Mouse (Mus musculus): ENCODE measurements around the gene Acsbg2. TPM values are rescaled to one million over a fixed set of nuclear protein-coding genes. Genes with fewer than 3 reads are reported as not detected.

The Acsbg2 gene
- total and polyA plus RNA-seq, 3 experiments: 0.04 TPM; not detected in 2

GRCm38 (mm10) chr17:56855421-56855820 lies 18.8 kb downstream of the Acsbg2 start:
- Histone ChIP-seq H3K79me2 (replicated peaks; ENCODE audit: control insufficient read depth, insufficient read depth, low read length) (no peaks in the 10 kb centered on the region), H3K9ac (ENCODE audit: low read depth, low read length) (no peak overlapping the region), H3K4me1 (ENCODE audit: control insufficient read depth, insufficient read depth, low read length) (no peaks in the 10 kb centered on the region; the same call in 1 of the 2 replicates), H3K27me3 (ENCODE audit: control insufficient read depth, insufficient read depth, low read length) (no peaks in the 10 kb centered on the region), H3K4me3 (no peak overlapping the region), H3K27ac (no peak overlapping the region), H3K36me3 (ENCODE audit: control insufficient read depth, insufficient read depth, low read length) (no peaks in the 10 kb centered on the region)
- 69% methylated on average over 3 of the region's 3 CpGs for WGBS
- intact Hi-C loops (cut with DNase I): no loop called here
- no peak for TF ChIP-seq CTCF (IDR thresholded peaks at IDR 0.05)
- no peak for TF ChIP-seq EP300 (IDR thresholded peaks at IDR 0.05; ENCODE audit: insufficient read depth, low read depth, low read length)
- TF ChIP-seq POLR2A (IDR thresholded peaks at IDR 0.05; ENCODE audit: insufficient read depth, low read depth, low read length): no peak
- no peak for DNase-seq

- Histone ChIP-seq H3K27me3 (ENCODE audit: control insufficient read depth, insufficient read depth, low read length) (no peaks in the 10 kb centered on the region), H3K4me3 (no peak overlapping the region), H3K79me2 (replicated peaks; ENCODE audit: control insufficient read depth, insufficient read depth, low read length) (no peaks in the 10 kb centered on the region), H3K27ac (no peak overlapping the region), H3K4me1 (ENCODE audit: control insufficient read depth, insufficient read depth, low read length) (no peaks in the 10 kb centered on the region), H3K9ac (ENCODE audit: low read depth, low read length) (no peak overlapping the region), H3K36me3 (ENCODE audit: control insufficient read depth, insufficient read depth, low read length) (no peaks in the 10 kb centered on the region)
- 59% methylated on average over 3 of the region's 3 CpGs for WGBS
- intact Hi-C loops (cut with DNase I): no loop called here
- no peak for DNase-seq
- TF ChIP-seq CTCF (IDR thresholded peaks at IDR 0.05): no peak
- TF ChIP-seq EP300 (IDR thresholded peaks at IDR 0.05; ENCODE audit: insufficient read depth, low read depth, low read length): no peak
- TF ChIP-seq POLR2A (IDR thresholded peaks at IDR 0.05; ENCODE audit: insufficient read depth, low read depth, low read length): no peak
Measured at GRCm38 (mm10) chr17:56851167-56851566, 23.1 kb downstream of the Acsbg2 start.

- Histone ChIP-seq H3K9ac (ENCODE audit: low read depth, low read length) (no peak overlapping the region), H3K79me2 (replicated peaks; ENCODE audit: control insufficient read depth, insufficient read depth, low read length) (no peaks in the 10 kb centered on the region), H3K27me3 (ENCODE audit: control insufficient read depth, insufficient read depth, low read length) (no peaks in the 10 kb centered on the region), H3K4me3 (no peak overlapping the region), H3K27ac (no peak overlapping the region), H3K36me3 (ENCODE audit: control insufficient read depth, insufficient read depth, low read length) (no peaks in the 10 kb centered on the region), H3K4me1 (ENCODE audit: control insufficient read depth, insufficient read depth, low read length) (no peaks in the 10 kb centered on the region)
- WGBS: 83% methylated on average over 13 of the region's 13 CpGs
- no peak for DNase-seq
- intact Hi-C loops (cut with DNase I): no loop called here
- TF ChIP-seq CTCF (IDR thresholded peaks at IDR 0.05) (no peak), POLR2A (IDR thresholded peaks at IDR 0.05; ENCODE audit: insufficient read depth, low read depth, low read length) (no peak), EP300 (IDR thresholded peaks at IDR 0.05; ENCODE audit: insufficient read depth, low read depth, low read length) (no peak)
Measured at GRCm38 (mm10) chr17:56849710-56850109, 24.5 kb downstream of the Acsbg2 start.

- no peak for TF ChIP-seq CTCF (IDR thresholded peaks at IDR 0.05)
- no peak for TF ChIP-seq EP300 (IDR thresholded peaks at IDR 0.05; ENCODE audit: insufficient read depth, low read depth, low read length)
- TF ChIP-seq POLR2A (IDR thresholded peaks at IDR 0.05; ENCODE audit: insufficient read depth, low read depth, low read length): no peak
- no peak overlapping the region for H3K9ac ChIP-seq (ENCODE audit: low read depth, low read length)
- no peak overlapping the region for H3K27ac ChIP-seq
- no peaks in the 10 kb centered on the region for H3K4me1 ChIP-seq (ENCODE audit: control insufficient read depth, insufficient read depth, low read length)
- no peaks in the 10 kb centered on the region for H3K79me2 ChIP-seq (replicated peaks; ENCODE audit: control insufficient read depth, insufficient read depth, low read length)
- no peaks in the 10 kb centered on the region for H3K27me3 ChIP-seq (ENCODE audit: control insufficient read depth, insufficient read depth, low read length)
- H3K4me3 ChIP-seq: no peak overlapping the region
- no peak for DNase-seq
- H3K36me3 ChIP-seq (ENCODE audit: control insufficient read depth, insufficient read depth, low read length): no peaks in the 10 kb centered on the region
- 77% methylated on average over 5 of the region's 5 CpGs for WGBS
- intact Hi-C loops (cut with DNase I): no loop called here
Measured at GRCm38 (mm10) chr17:56848785-56849184, 25.5 kb downstream of the Acsbg2 start.

- WGBS: 75% methylated on average over 5 of the region's 5 CpGs
- no peak for DNase-seq
- Histone ChIP-seq H3K27ac (no peak overlapping the region), H3K4me1 (ENCODE audit: control insufficient read depth, insufficient read depth, low read length) (no peaks in the 10 kb centered on the region), H3K4me3 (no peak overlapping the region), H3K27me3 (ENCODE audit: control insufficient read depth, insufficient read depth, low read length) (no peaks in the 10 kb centered on the region), H3K36me3 (ENCODE audit: control insufficient read depth, insufficient read depth, low read length) (no peaks in the 10 kb centered on the region), H3K79me2 (replicated peaks; ENCODE audit: control insufficient read depth, insufficient read depth, low read length) (no peaks in the 10 kb centered on the region), H3K9ac (ENCODE audit: low read depth, low read length) (no peak overlapping the region)
- TF ChIP-seq POLR2A (IDR thresholded peaks at IDR 0.05; ENCODE audit: insufficient read depth, low read depth, low read length) (no peak), EP300 (IDR thresholded peaks at IDR 0.05; ENCODE audit: insufficient read depth, low read depth, low read length) (no peak), CTCF (IDR thresholded peaks at IDR 0.05) (no peak)
- intact Hi-C loops (cut with DNase I): no loop called here
Measured at GRCm38 (mm10) chr17:56843678-56844077, 30.6 kb downstream of the Acsbg2 start.

- intact Hi-C loops (cut with DNase I): no loop called here
- 75% methylated on average over 5 of the region's 5 CpGs for WGBS
- Histone ChIP-seq H3K79me2 (replicated peaks; ENCODE audit: control insufficient read depth, insufficient read depth, low read length) (no peaks in the 10 kb centered on the region), H3K4me3 (no peak overlapping the region), H3K4me1 (ENCODE audit: control insufficient read depth, insufficient read depth, low read length) (no peaks in the 10 kb centered on the region), H3K27me3 (ENCODE audit: control insufficient read depth, insufficient read depth, low read length) (no peaks in the 10 kb centered on the region), H3K27ac (no peak overlapping the region), H3K9ac (ENCODE audit: low read depth, low read length) (no peak overlapping the region), H3K36me3 (ENCODE audit: control insufficient read depth, insufficient read depth, low read length) (no peaks in the 10 kb centered on the region)
- no peak for TF ChIP-seq EP300 (IDR thresholded peaks at IDR 0.05; ENCODE audit: insufficient read depth, low read depth, low read length)
- TF ChIP-seq CTCF (IDR thresholded peaks at IDR 0.05): no peak
- no peak for TF ChIP-seq POLR2A (IDR thresholded peaks at IDR 0.05; ENCODE audit: insufficient read depth, low read depth, low read length)
- no peak for DNase-seq
Measured at GRCm38 (mm10) chr17:56842173-56842572, 32.1 kb downstream of the Acsbg2 start.

Data from heart, adult 2 months (tissue).